Mouse (Mus musculus) kidney, adult 18-20 months (tissue): ENCODE results near the gene Dmrt1.

ENCODE experiments used
- DNase-seq: peaks from one replicate; pipeline ENCODE4 v3.0.0; 2021

Dmrt1 gene

GRCm38 (mm10) chr19:25635119-25635518 is 129.7 kb downstream of the Dmrt1 start:
- no peak for DNase-seq

- peak; percentile 77 for DNase-seq
These were observed 130.3 kb downstream of the Dmrt1 start for GRCm38 (mm10) chr19:25635622-25636244.

- DNase-seq: no peak
These were observed 133.4 kb downstream of the Dmrt1 start for GRCm38 (mm10) chr19:25638766-25639361.

- no peak for DNase-seq
These were observed 136.4 kb downstream of the Dmrt1 start for GRCm38 (mm10) chr19:25641786-25642185.

- DNase-seq: no peak
These were observed 141.7 kb downstream of the Dmrt1 start for GRCm38 (mm10) chr19:25647136-25647535.

- no peak for DNase-seq
These were observed 143.3 kb downstream of the Dmrt1 start for GRCm38 (mm10) chr19:25648701-25649100.

- no peak for DNase-seq
These were observed 145.1 kb downstream of the Dmrt1 start for GRCm38 (mm10) chr19:25650474-25650873.

- DNase-seq: no peak
These were observed 147.1 kb downstream of the Dmrt1 start for GRCm38 (mm10) chr19:25652560-25652959.
